Mouse (Mus musculus): ENCODE measurements at regions not wholly inside any gene's neighbourhood (a gene's known extent, or its start where the extent isn't known, plus 50 kb on each side); places are given as distances from the start of the nearest gene placed in this dataset.

DNA sequence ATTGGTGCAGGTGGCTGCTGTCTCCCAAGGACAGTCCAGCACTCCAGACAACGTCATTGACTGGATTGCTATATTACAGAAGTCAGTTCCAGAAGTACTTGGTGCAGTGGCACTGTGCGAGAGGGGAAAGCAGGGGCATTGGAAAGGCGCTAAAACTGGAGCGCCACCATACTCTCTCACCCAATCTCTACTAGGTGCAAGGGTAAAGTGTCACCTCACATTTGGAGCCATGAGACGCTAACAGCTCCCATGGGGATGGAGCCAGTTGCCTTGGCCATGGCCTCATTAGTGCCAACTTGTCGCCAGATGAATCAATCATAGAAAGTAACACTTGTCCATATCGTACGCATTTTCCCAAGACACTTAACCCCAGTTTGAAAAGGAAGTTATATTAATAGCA is 1617.2 kb upstream of the Gulo start:
- DNase-seq: no peak

DNA sequence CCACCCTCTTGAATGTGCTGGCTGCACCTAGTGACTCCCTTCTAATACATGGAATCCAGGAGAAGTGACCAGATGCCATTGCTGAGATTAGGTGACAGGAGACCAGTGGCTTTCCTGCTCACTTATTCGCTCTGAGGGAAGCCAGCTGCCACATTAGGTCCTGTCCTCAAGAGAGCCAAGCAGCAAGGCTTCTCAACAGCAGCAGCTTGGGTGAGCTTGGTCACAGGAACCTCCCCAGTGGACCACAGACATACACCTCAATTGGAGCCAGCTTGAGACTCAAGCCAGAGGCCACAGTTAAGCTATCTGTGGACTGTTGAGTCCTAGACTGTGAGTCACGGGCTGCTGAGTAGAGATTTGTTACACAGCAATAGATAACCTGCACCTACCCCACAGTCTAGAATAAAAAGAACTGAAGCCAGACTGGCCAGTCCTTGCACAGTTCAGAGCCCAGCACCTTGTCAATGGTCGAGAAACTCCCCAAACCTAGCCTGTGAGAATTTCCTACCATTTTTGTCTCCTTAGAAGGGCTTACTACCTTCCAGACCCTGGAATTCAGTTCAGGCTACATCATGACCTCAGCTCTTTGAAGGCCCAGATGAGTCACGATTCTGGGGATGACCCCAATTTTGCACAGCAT is 1615.0 kb upstream of the Gulo start:
- no peak for DNase-seq

DNA sequence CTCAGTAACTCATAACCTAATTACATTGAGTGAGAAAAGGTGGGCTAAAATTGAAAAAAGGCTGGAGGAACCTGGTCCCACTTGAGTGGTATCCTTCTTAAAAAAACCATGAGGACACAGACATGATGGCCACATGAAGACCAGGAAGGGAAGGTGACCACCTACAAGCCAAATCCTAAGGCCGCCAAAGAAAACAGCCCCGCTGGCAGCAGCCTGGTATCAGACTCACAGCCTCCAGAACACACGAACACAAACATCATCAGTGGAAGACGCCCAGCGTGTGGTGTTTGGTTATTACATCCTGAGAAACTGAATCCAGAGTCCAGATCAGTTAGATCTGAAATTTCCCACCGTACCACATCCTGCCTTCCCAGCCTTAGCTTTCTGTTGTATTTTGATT is 1613.9 kb upstream of the Gulo start:
- DNase-seq: no peak

DNA sequence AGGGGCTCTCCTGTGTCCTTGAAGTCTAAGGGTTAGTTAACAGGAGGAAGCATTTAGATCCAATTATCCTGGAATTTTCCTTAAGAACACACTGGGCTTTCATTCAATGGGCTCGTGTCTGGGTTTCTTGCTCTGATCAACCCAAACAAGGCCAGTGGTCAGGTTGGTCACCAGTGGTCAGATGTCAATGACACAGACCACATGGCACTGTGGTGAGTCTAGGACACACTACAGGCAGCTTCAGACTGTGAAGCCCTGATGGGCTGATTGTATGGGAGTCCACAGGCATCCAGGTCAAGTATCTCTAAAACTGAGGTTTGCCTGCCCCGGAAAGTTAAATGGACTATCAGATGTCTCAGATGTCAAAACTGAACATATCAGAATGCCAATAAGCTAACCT is 1612.5 kb upstream of the Gulo start:
- no peak for DNase-seq

DNA sequence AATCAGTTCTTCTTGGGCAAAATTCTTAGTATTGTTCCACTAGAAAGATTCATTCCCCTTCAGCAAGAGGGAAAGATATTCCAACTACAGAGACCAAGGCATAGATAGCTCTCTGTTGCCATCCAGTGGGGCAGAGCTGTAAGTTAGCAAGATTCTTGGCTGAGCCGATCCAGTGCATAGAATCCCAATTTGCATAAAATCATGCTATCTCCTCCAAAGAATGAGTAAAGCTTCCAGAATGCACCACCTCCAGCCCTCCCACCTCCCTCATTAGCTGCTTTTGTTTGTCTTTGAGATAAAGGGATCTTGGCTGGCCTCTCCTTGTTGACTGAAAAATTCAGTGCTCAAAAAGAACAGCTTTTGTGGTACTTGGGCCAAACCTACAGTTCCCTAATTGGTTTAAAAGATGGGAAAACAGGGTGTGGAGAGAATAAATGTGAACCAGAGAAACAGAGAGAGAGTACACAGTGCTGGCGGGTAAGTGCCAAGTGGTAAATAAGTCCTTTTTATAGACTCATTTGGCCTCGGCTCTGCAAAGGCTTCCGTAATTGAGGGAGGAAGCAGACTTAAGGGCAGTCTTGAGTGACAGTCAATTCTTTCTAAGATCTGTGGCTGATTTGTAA is 1612.0 kb upstream of the Gulo start:
- DNase-seq: peak; percentile 4

DNA sequence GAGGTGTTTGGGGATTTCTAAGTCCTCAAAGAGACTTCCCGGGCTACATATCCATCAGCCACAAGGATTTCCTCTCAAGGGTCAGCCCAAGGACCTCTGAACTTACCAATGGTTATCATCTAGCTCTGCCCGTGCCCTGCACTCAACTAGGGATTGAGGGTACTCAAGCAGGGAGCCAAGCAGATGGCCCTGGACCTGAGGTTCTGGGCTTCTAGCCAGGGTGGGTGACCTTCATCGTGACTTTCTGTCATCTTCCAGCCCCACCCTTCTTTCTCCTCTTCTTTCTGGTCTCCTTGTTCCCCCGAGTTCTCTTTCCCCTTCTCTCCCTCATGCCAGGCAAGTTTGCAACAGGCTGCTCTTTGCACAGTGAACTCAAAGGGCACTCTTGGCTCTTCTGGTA is 1610.6 kb upstream of the Gulo start:
- DNase-seq: no peak

DNA sequence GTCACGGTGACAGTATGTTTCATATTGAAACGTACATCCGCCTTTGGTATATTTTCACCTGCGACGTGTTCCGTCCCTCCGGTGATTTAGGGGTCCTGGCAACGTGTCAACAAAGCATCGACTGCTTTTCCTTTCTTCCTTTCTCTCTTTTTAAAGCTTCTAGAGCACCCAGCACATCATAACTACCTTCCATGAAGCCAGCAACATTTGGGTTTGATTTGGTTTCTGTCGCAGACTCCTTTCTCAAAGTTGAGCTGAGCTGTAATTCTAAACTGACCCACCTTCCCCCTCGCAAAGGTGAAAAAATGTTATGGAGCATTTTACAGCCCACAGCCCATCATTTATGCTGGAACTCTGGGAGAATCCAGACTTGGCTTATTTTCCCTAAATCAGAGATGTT is 1605.4 kb upstream of the Gulo start:
- no peak for DNase-seq

DNA sequence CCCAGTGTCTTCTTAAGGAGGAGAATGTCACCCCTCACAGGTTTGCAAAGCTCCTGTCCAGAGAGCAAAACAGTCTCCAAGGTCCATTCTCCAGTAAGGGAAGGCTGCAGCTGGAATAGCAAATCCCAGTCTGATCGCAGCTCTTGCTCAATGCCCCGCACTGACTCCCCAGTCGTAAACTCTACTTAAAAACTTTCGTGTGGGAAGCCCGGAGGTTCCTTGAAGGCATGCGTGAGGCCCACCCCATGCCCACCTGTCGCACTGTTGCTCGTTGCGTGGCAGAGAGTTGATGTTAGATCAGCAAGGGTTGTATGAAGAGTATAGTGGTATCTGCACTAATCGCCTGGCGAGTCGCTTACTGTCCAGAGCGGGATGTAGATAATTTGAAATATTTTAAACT is 1604.7 kb upstream of the Gulo start:
- no peak for DNase-seq

DNA sequence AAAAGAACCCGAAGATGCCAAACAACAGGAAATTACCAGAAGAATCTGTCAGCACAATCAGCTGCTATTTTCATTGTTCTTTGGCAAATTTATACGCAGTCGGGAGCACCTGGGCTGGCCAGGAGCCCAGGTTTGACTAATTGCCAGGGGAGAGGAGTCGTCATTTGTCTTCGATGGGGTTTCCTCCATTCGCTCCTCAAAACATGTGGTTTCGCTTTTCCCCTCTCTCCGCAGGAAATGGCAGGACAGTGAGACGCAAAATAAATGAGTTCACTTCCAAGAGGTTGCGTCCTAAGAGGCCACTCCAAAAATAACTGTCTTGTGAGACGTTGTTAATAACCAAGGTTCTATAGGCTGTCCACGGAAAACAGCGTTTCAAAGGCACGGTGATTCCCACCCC is 1604.2 kb upstream of the Gulo start:
- no peak for DNase-seq

DNA sequence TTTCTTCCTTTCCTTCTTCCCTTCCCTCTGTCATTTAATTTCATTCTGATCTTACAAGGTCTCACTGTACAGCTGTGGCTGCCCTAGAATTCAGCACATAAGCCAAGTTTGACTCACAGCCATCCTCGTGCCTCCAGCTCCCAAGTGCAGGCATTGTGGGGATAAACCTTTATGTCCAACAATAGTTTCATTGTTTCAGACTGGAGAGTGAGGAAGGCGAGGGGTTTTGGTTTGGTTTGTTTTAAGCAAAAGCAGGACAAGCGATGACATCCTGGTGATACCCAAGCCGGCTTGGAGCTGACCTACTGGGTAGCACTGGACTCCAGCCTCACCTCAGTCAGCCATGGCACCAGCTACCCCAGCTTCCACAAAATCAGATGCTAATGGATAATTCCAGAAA is 1603.5 kb upstream of the Gulo start:
- DNase-seq: no peak

DNA sequence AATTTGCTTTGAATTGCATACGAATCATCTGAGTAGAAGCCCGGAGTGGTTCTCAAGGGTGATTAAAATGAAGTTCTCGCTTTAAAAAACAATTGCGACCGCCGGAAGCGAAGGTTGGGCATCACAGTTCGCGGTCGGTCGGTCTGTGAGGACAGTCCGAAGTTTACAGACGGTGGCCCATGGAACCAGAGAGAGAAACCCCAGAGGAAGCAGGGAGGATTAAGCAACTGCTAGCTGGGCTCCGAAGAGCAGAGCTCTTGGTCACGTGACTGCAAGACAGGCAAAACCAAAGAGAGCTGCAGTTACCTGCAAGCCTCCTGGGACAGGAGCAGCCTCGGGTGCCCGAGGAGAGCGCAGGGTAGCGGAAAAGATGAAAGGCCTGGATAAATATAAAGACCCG is 1599.3 kb upstream of the Gulo start:
- DNase-seq: no peak

DNA sequence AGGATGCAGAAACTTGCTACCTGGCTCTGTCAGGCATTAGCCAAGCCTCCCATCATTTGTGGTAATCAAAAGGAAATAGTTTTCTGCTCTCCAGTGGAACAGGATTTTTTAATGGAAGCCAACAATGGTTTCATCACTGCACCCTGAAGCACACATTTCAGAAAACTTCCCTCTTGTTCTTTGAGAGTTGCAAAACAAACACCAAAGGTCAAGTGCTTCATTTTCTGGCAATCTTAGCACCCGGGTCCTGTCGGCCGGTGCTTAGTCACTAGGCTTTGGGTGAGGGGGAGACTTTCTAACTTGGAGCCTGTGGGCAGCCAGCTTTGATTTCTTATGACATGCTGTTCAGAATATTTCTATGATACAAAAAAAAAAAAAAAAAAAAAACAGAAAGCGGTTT is 1594.0 kb upstream of the Gulo start:
- no peak for DNase-seq

DNA sequence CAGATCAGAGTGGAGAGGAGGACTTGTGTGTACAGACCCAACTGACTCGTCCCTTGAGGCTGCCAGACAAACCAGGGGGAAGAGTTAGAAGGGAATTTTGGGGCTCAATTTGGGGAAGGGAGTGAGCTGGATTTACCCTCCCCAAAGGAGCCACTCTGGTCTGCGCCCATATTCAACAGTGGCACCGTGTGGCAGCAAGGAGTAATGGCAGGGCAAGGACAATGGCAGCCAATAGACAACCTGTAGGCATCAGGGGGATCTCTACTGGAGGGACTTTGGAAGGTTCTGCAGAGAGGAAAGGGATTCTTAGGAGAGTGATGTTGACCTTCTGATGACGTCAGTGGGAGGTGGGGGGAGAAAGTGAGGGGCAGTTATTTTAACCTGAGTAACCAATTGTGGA is 1590.7 kb upstream of the Gulo start:
- DNase-seq: no peak

DNA sequence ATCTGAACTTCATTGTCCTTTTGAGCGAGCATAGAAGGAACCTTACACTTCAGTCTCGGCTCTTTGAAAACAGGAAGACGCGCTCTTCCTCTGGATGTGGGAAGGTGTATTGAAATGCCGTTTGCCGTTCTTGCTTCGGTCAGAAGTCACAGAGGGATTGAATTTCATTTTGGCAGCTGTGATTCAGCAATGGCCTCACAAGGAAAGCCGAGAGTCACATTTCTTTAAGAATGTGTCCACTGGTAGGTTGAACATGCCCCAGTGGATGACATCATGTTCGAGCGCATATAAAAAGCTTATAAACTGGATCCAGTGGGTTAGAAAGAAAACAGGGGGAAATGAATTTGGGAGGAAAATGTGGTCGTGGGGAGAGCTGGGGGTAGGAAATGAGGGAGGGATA is 1579.6 kb upstream of the Gulo start:
- DNase-seq: no peak

DNA sequence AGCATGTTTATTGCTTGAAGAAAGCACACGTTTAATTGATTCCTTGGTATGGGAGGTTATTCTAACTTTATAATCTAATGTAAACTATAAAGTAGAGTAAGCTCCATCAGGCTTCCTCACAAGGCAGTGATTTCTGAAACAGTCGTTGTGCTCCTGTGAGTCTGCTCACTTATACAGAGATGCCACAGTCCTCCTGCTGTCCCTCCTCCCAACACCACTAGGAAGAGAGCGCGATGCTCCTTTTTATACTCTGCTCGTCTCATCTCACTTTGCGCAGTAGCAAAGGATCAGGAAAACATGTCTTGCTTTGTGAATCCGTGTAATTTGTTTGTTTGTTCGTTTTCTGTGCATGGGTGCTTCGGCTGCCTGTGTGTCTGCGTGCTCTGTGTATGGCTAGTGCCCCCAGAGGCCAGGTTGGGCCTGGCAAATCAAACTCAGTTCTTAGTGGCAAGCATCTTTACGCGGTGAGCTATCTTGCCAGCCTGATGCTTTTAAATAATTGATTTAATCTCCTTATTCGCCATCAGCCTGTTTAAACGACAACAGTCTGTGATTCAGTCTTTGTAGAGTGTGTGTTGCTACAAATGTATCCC is 1575.5 kb upstream of the Gulo start:
- no peak for DNase-seq

DNA sequence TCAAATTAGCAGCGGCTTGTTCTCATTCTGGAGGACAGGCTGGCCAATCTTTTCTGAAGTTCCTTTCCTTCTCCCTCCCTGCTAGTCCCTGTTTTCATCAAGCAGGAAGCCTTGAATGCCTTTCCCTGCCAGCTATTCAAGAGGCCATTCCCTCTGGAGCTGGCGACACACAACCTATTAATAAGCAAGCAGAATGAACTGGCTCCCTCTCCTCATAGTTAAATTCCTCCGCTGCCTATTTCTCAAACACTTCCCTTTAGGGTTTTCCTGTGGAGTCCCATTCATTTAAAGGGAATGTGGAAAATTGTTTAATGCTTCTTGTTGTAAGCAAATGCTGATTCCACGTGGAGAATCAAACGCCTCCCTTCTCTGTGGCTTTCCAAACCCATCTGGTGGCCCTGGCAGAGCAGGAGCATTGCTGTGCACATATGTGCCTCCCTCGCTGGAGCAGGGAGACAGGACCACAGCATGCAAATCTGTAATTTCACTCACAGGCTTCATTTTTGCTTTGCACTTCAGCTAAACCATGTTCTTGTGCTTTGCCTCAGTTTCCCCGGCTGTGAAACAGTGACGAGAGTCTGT is 1573.3 kb upstream of the Gulo start:
- DNase-seq: no peak

DNA sequence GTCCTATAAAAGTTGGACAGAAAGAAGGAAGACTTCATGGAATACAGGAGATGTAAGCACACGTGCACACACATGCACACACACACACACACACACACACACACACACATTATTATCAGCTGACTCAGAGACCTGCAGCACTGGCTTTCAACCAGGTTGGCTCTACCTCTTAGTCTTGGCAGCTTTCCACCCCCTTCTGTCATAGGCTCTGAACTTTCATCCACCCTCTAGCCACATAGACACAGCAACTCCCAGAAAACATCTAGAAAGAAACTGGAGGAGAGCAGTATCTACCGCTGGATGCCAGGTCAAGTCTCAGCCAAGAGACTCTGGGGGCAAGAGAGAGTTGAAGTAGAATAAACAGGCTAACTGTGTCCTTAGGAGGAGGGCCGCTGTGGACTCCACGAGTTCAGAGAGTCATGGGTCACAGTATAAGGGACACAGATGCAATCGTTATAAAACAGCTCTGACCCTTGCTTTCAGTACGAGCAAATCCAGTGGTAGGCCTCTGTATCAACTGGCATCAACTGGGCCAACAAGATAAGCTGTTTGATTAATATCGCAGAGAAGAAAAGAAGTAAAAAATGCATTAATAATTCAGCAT is 1565.4 kb upstream of the Gulo start:
- DNase-seq: no peak

DNA sequence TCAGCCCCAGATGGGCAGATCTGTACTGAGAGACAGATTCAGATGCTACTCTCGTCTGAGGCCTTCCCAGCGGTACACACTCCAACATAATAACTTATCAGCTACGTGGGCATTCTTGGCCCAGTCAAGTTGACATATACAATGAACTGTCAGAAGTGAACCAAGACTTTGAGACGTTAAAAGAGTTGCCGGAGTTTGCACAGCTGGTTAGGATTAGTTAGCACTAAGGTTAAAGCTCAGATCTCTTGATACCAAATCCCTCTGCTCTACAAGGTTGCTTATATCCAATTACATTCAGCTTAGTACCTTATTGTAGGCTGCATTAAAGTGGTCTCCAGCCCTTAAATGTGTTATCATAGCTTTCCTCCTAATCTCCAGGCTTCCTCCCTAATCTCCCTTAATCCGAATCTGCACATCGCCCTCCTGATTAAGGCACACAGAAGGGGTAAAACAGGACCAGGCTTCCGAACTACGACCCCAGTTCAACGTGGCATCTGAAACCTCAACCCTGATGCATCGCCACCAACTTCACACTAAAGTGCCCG is 1564.5 kb upstream of the Gulo start:
- no peak for DNase-seq

DNA sequence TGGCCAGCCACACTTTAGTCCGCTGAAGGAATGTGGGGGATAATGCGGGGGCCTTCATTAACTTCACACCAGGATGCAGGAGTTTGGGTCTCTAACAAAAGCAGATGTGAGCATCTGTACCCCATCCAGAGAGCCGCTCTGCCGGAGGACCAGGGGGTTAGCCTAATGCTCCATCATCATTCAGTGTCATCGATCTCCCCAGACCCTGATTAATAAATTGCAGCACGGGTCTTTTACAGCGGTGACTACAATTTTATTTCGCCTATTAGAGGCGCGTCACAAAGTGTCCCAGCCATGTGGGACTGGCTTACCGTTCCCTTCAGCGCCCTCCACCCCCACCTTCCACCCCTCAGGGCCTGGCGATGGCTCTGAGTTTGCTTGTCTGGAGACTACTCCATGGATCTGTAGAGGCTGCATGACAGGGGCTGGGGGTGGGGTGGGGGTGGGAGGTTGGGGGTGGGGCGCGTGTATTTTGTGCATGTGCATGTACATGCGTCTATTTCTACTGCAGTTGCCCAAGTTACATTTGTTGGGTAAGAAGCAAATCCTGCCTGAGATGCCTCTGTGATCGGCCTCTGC is 1560.8 kb upstream of the Gulo start:
- no peak for DNase-seq

DNA sequence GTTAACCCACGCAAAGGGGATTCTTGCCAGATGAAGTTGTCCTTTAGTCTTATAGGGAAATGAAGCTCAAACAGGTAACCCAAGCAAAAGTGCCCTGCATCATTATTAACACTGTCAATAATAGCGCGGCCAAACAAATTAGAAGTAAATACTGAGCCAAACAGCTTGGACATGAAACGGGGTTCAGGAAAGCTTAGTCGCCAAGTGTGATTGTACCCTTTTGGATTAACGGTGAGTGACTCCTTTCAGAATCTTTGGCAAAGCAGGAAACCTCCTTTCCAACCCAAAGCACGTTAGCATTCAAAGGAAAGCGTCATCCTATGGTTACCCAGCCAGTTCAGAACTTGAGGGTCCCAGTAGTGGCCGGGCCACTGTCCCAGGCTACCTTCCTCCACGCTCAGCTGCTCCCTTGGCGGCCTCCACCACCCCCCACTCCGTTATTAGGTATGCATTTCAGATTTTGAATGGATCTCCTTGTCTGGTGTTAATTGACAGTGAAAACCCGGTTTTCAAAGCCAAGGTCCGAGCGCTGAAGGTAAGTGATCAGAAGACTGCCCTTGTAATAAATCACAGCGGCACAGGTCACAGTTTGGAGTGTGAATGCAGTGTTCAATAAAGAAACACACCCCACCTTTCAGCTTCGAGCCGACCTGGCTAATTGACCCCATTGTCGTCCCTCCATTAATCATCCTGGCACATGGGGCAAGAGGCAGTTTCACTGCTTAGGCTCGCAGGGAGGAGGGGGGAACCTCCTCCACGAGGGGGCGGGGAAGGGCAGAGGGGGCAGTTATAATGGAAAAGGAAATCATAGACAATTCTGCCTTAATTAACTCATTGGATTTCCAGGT is 1560.1 kb upstream of the Gulo start:
- no peak for DNase-seq

DNA sequence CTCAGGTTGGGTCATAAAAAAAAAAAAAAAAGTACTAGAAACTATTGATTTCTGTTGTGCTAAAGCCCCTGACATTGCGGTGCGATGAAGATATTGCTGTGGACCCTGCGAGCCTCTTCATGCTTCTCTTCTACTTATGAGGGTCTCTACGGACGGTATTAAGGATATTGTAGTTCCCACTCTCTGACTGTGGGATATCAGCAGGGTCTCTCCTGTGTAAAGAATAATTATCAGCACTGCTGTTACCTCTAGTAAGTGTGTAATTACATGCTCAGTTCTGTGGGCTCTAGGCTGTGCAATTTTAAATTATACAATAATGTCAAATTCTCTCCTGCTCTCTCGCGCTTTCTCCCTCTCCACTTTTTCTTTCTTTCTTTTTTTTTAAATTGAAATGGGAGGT is 1545.9 kb upstream of the Gulo start:
- no peak for DNase-seq

DNA sequence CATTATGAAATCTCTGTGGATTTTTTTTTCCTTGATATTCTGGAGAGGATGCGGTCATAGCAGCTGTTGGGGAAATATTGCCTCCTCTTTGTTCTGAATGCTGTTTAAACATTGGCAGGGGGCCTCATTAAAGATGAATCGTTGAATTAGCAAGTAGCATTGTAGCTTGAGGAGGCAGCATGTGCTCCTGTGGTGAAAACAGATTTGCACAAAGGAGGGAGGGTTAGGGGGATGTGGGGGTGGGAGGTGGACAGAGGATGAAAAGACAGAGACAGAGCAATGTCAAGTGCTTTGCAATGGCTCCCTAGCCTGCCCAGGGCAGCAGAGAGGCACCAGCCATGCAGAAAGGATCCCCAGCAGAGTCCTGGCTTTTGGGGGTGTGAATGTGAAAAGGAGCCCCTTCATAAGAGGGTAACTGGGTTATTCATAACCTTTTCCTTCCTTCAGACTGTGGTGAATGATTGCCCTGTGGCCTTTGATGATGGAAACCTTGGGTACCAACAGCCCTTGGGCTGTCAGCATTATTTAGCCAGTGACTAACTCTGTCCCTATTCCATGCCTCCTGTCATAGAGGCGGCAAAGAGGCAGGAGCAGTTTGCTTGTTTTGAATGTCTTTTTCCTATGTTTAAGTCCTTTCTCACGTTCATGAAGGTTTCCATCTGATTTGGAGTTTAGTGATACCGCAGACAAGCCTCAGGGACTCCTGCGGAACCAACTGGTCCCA is 1541.6 kb upstream of the Gulo start:
- no peak for DNase-seq
